Mouse (Mus musculus): Measurements from ENCODE around the gene Fam78a. TPM values are rescaled to one million over a fixed set of nuclear protein-coding genes. Genes with fewer than 3 reads are reported as not detected.

The Fam78a gene
- polyA plus RNA-seq, 1 experiment = 33.1 TPM

DNA sequence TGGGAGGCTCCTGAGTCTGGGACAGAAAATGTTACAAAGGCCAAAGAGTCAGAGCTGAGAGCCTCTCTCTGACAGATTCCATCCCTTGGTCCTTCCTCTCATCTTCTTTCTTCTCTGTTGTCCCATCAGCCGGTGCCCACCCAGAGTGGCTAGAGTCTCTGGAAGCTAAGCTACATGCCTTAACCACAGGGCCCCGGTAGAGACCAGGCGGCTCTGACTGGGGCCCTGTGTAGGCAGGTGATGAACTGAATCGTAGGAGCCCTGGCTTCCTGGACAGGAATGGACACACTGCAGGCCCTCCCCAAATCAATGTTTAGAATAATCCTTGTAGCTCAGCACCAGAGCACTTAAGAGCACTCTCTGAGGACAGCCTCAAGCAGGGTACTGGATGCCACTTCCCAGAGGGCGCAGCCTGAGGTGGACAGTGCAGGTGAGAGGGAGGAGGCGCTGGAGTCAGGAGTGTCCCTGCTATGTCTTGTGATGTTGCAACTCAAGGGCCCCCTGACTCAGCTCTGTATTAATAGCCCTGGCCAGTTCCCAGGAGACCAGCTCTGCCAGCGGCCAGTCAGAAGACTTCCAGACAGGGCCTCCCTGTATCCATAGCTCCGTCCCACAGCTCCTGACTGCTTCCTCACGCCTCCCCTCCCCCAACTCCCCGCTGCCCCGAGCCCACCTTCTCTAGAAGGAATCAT, 44.9 kb upstream of the Fam78a start:
- no peak overlapping the region for H3K4me3 ChIP-seq (ENCODE audit: extremely low read depth, insufficient read depth, insufficient read length)
- TF ChIP-seq POLR2A (IDR thresholded peaks at IDR 0.05; ENCODE audit: low read depth, low read length) (no peak), CTCF (IDR thresholded peaks at IDR 0.05; ENCODE audit: extremely low read depth, insufficient read depth, insufficient read length, insufficient replicate concordance) (no peak)
- peaks cover 3% of the 10 kb centered on the region; the same call in 1 of the 2 replicates for H3K4me1 ChIP-seq (ENCODE audit: control insufficient read depth, insufficient read depth, insufficient read length)
- WGBS = 87% methylated on average over 11 of the region's 11 CpGs
- no peaks in the 10 kb centered on the region for H3K27me3 ChIP-seq (ENCODE audit: control insufficient read depth, insufficient read depth, low read length)
- DNase-seq (ENCODE audit: low read depth in 1 of 2, low spot score in 2 of 2) = no peak
- no peak overlapping the region for H3K27ac ChIP-seq (ENCODE audit: insufficient read depth, low read length)
- H3K36me3 ChIP-seq (ENCODE audit: control insufficient read depth, insufficient read depth, low read length) = no peaks in the 10 kb centered on the region

DNA sequence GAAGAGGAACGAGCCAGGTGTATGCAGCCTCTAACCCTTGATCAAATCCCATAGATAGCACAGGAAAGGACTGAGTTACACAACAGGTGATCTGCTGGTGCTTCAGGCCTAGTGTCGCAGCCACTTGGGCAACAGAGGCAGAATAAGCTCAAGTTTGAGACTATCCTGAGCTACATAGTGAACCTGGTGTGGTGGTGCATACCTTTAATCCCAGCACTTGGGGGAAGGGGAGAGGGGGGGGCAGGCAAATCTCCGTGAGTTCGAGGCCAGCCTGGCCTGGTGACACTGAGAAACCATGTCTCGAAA, 43.8 kb upstream of the Fam78a start:
- Histone ChIP-seq H3K4me3 (ENCODE audit: extremely low read depth, insufficient read depth, insufficient read length) (no peak overlapping the region), H3K27ac (ENCODE audit: insufficient read depth, low read length) (peak overlapping the region; percentile 44; the same call in 1 of the 2 replicates), H3K4me1 (ENCODE audit: control insufficient read depth, insufficient read depth, insufficient read length) (peaks cover 3% of the 10 kb centered on the region; the same call in 1 of the 2 replicates)

DNA sequence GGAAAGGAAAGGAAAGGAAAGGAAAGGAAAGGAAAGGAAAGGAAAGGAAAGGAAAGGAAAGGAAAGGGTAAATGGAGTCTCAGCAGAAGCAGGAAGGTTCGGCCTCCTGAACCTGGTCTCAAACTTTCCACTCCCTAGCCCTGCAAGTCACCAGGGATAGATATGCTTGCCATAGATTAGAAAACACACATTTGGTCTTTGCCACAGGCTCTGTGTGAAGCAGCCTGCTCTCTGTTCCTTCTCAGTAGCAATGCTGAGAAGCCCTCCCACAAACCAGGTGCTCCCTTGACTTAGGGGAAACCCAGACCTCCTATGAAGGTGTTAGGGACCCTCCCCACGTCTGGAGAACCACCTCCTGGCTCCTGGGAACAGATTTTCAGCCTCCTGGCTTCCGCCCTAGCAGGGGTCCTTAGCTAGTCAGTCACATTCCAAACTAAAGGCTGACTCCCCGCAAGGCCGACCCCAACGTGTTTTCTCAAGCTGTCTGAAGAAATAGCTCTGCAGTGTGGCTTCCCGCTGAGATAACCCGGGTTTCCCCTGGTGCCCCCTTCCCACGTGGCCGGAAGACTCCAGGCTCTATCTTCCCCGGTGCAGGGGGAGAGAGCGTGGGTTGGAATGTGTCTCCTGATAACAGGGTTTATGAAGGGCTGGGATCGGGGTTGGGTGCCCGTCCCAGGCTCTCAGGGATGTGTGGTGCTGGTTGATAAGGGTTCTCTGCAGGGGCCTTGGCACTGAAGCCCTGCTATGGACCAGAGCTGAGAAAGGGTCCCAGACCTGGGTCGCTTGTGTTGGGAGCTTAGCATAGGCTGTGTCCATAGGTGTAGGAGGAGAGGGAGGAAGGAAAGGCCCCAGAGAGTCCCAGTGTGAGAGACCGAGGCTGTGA, 43.2 kb upstream of the Fam78a start:
- no peak for TF ChIP-seq CTCF (IDR thresholded peaks at IDR 0.05; ENCODE audit: extremely low read depth, insufficient read depth, insufficient read length, insufficient replicate concordance)
- no peak for TF ChIP-seq POLR2A (IDR thresholded peaks at IDR 0.05; ENCODE audit: low read depth, low read length)
- no peak for DNase-seq (ENCODE audit: low read depth in 1 of 2, low spot score in 2 of 2)
- no peak overlapping the region for H3K4me3 ChIP-seq (ENCODE audit: extremely low read depth, insufficient read depth, insufficient read length)
- H3K27me3 ChIP-seq (ENCODE audit: control insufficient read depth, insufficient read depth, low read length) = no peaks in the 10 kb centered on the region
- no peaks in the 10 kb centered on the region for H3K36me3 ChIP-seq (ENCODE audit: control insufficient read depth, insufficient read depth, low read length)
- WGBS = 46% methylated on average over 16 of the region's 16 CpGs
- H3K27ac ChIP-seq (ENCODE audit: insufficient read depth, low read length) = peak overlapping the region; percentile 44; the same call in 1 of the 2 replicates
- peaks cover 3% of the 10 kb centered on the region; the same call in 1 of the 2 replicates for H3K4me1 ChIP-seq (ENCODE audit: control insufficient read depth, insufficient read depth, insufficient read length)

More for the DNA sequence above, 43.8 kb upstream of the Fam78a start:
- WGBS = 86% methylated on average over 5 of the region's 5 CpGs
- DNase-seq (ENCODE audit: low read depth in 1 of 2, low spot score in 2 of 2) = no peak
- no peak for TF ChIP-seq CTCF (IDR thresholded peaks at IDR 0.05; ENCODE audit: extremely low read depth, insufficient read depth, insufficient read length, insufficient replicate concordance)
- no peak for TF ChIP-seq POLR2A (IDR thresholded peaks at IDR 0.05; ENCODE audit: low read depth, low read length)
- no peaks in the 10 kb centered on the region for H3K27me3 ChIP-seq (ENCODE audit: control insufficient read depth, insufficient read depth, low read length)
- no peaks in the 10 kb centered on the region for H3K36me3 ChIP-seq (ENCODE audit: control insufficient read depth, insufficient read depth, low read length)

DNA sequence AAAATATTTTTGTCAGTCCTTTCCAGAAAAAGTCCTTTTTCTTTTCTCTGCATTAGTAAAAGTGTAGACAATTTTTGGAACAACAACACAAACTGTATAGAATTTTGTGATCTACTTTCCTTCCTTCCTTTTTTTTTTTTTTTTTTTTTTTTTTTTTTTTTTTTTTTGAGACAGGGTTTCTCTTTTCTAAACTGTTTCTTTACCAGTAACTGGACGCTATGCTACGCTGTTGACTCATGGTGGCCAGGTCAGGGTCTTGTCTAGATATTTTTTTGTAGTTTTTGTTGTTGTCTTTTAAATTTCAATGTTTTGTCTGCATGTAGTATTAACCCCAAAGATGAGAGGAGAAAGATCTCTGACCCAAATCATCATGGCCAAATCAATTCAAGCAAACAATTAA, 37.1 kb upstream of the Fam78a start:
- no peaks in the 10 kb centered on the region for H3K27me3 ChIP-seq (ENCODE audit: control insufficient read depth, insufficient read depth, low read length)
- H3K4me1 ChIP-seq (ENCODE audit: control insufficient read depth, insufficient read depth, insufficient read length) = peaks cover 9% of the 10 kb centered on the region; the same call in 1 of the 2 replicates
- WGBS = 64% methylated on average over 2 of the region's 2 CpGs
- no peak overlapping the region for H3K27ac ChIP-seq (ENCODE audit: insufficient read depth, low read length)
- no peaks in the 10 kb centered on the region for H3K36me3 ChIP-seq (ENCODE audit: control insufficient read depth, insufficient read depth, low read length)
- no peak for DNase-seq (ENCODE audit: low read depth in 1 of 2, low spot score in 2 of 2)
- H3K4me3 ChIP-seq (ENCODE audit: extremely low read depth, insufficient read depth, insufficient read length) = no peak overlapping the region
- TF ChIP-seq POLR2A (IDR thresholded peaks at IDR 0.05; ENCODE audit: low read depth, low read length) = no peak
- TF ChIP-seq CTCF (IDR thresholded peaks at IDR 0.05; ENCODE audit: extremely low read depth, insufficient read depth, insufficient read length, insufficient replicate concordance) = no peak

DNA sequence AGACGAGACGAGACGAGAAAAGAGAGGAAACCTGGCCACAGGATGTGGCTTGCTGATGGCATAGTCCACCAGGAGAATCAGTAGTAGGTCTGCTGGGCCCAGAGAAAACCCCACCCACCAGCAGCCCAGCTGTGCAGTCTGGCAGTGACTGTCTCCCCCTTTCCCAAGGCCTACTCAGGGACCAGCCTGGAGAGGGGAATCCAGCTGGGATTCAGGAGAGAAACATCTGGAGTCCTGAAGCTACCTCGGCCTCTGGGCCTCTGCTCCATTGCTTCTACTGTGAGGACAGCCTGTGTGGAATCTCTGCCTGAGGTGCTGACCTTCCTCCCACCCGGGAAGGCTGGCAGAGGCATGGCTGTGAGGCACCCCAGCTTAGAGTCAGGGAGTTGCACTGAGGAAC, 36.5 kb upstream of the Fam78a start:
- WGBS = 30% methylated on average over 5 of the region's 5 CpGs
- Histone ChIP-seq H3K4me1 (ENCODE audit: control insufficient read depth, insufficient read depth, insufficient read length) (peaks cover 9% of the 10 kb centered on the region; the same call in 1 of the 2 replicates), H3K4me3 (ENCODE audit: extremely low read depth, insufficient read depth, insufficient read length) (no peak overlapping the region), H3K27ac (ENCODE audit: insufficient read depth, low read length) (peak overlapping the region; percentile 46; the same call in 1 of the 2 replicates), H3K36me3 (ENCODE audit: control insufficient read depth, insufficient read depth, low read length) (no peaks in the 10 kb centered on the region), H3K27me3 (ENCODE audit: control insufficient read depth, insufficient read depth, low read length) (no peaks in the 10 kb centered on the region)
- DNase-seq (ENCODE audit: low read depth in 1 of 2, low spot score in 2 of 2) = no peak
- TF ChIP-seq CTCF (IDR thresholded peaks at IDR 0.05; ENCODE audit: extremely low read depth, insufficient read depth, insufficient read length, insufficient replicate concordance) = no peak
- TF ChIP-seq POLR2A (IDR thresholded peaks at IDR 0.05; ENCODE audit: low read depth, low read length) = no peak

DNA sequence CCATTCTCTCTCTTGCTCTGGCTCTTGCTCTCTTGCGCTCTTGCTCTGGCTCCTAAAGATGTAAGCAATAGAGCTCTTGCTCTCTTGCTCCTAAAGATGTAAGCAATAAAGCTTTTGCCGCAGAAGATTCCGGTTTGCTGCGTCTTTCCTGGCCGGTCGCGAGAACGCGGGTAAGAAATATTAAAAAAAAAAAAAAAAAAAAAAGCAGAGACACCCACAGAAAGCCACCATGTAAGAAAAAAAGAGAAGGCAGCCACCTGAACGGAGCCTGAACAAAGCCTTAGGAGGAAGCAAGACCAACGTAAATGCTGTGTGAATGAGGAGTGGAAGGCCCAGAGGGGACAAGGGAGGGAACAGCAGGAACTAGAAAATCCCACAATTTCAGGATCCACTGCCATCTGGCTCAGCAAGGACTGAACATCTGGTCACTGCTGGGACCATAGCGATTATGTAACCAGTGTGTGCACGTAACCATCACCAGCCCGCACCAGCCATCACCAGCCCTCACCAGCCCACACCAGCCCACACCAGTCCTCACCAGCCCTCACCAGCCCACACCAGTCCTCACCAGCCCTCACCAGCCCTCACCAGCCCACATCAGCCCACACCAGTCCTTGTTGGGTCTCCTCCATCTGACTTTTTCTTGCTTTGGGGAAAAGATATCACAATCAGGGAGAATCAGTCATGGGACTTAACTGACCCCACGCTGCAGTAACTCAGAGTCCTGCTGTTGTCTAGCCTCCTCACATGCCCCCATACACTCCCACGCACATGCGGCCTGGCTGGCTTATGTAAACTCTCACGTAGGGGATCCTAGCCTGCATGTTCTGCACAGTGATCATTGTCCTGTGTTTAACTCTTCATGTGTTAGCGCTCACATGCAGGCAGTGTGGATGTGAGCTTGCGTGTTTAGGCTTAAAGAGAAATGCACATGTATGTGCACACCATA, 35.4 kb upstream of the Fam78a start:
- Histone ChIP-seq H3K27me3 (ENCODE audit: control insufficient read depth, insufficient read depth, low read length) (no peaks in the 10 kb centered on the region), H3K27ac (ENCODE audit: insufficient read depth, low read length) (no peak overlapping the region), H3K4me3 (ENCODE audit: extremely low read depth, insufficient read depth, insufficient read length) (no peak overlapping the region), H3K4me1 (ENCODE audit: control insufficient read depth, insufficient read depth, insufficient read length) (peaks cover 9% of the 10 kb centered on the region; the same call in 1 of the 2 replicates), H3K36me3 (ENCODE audit: control insufficient read depth, insufficient read depth, low read length) (no peaks in the 10 kb centered on the region)
- no peak for TF ChIP-seq CTCF (IDR thresholded peaks at IDR 0.05; ENCODE audit: extremely low read depth, insufficient read depth, insufficient read length, insufficient replicate concordance)
- no peak for TF ChIP-seq POLR2A (IDR thresholded peaks at IDR 0.05; ENCODE audit: low read depth, low read length)
- WGBS = 87% methylated on average over 20 of the region's 20 CpGs
- DNase-seq (ENCODE audit: low read depth in 1 of 2, low spot score in 2 of 2) = no peak

Measured in spleen, adult 2 months (tissue).